ENCODE assay signal across 12 mouse cellular contexts in the genomic region with DNA sequence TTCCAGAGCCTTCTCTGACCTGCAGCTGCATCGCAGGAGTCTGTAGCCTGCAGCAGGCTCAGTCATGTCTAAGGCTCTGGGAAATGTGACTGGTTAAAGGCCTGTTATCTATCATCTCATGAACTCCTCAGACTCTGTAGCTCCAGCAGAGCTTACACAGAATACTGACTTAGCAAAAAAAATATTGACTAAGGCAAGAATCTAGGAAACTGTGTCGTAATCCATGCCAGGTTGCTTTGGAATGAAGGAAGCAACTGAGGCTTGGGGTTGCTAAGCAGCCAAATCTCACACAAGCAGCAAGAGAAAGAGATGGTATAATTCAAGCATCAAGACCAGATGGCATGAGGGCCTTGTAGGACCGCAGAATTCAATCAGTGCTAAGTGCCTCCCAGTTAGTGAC.
DNase-seq lines count a peak whose midpoint lies in the region.
"Had no signal": no experiment of that assay in that cellular context is flagged by ENCODE, and none has a peak within 500 bp of the region (broad histone marks: within the 10 kb centered on the region; RNA-seq: fewer than 3 reads in every experiment).

No protein-coding gene starts in this region.

- no peak overlapping the region for H3K4me3 ChIP-seq in limb, embryonic 10.5 days
- H3K4me3 ChIP-seq: neural tube, embryonic 15.5 days had no signal

- H3K4me1 ChIP-seq in limb, embryonic 10.5 days: peaks cover 69% of the 10 kb centered on the region

- H3K27me3 ChIP-seq in limb, embryonic 10.5 days (ENCODE audit: low read depth, poor library complexity, severe bottlenecking): no peaks in the 10 kb centered on the region
- H3K27me3 ChIP-seq: neural tube, embryonic 15.5 days had no signal

- H3K36me3 ChIP-seq in limb, embryonic 10.5 days: no peaks in the 10 kb centered on the region
- H3K36me3 ChIP-seq: neural tube, embryonic 15.5 days had no signal

- peak overlapping the region; percentile 82 for H3K27ac ChIP-seq in limb, embryonic 10.5 days
- H3K27ac ChIP-seq: neural tube, embryonic 15.5 days had no signal

- peak; percentile 34 for DNase-seq in embryo, embryonic 10.5 days (ENCODE audit: low spot score)
- DNase-seq in embryo, embryonic 10 days (ENCODE audit: low spot score): no peak
- peak; percentile 30 for DNase-seq in layer of hippocampus, adult 9-11 months
- DNase-seq in layer of hippocampus, postnatal 14 days (ENCODE audit: low spot score in 2 of 2): no peak
- DNase-seq in adipocyte (ENCODE audit: low spot score): peak; percentile 3
- DNase-seq in limb, embryonic 10.5 days (ENCODE audit: low spot score): no peak
- DNase-seq in testis, postnatal 10 days (ENCODE audit: low spot score): no peak
- DNase-seq in urinary bladder, adult 2 months (ENCODE audit: low spot score): no peak
- DNase-seq: adrenal gland, postnatal 25 days; midbrain, embryonic 14.5 days; thymus, postnatal 4 days had no signal

- 63% methylated on average over 3 of the region's 3 CpGs for WGBS in limb, embryonic 10.5 days

- H3K9me3 ChIP-seq in limb, embryonic 10.5 days (replicated peaks): no peaks in the 10 kb centered on the region
- H3K9me3 ChIP-seq: neural tube, embryonic 15.5 days had no signal

Comparison
In these comparisons a context has a peak if more than half of its experiments do, and no peak if none do; other contexts are left out.
1. DNase-seq: peak in embryo, embryonic 10.5 days (single experiment), layer of hippocampus, adult 9-11 months (single experiment) and adipocyte (single experiment); none in embryo, embryonic 10 days (single experiment), layer of hippocampus, postnatal 14 days (0 of 2), limb, embryonic 10.5 days (single experiment), testis, postnatal 10 days (single experiment) and urinary bladder, adult 2 months (single experiment).